Mouse (Mus musculus) cerebellum, adult 11 months (tissue): ENCODE measurements around the gene Speer4b.
"Not testable (repeated sequence)": the region's sequence is repeated elsewhere in the genome, so short reads cannot be mapped to it uniquely, and the experiment has no call there.

ENCODE experiments used
- DNase-seq: peaks from one replicate; pipeline ENCODE4 v3.0.0; 2022

Gene Speer4b

DNA sequence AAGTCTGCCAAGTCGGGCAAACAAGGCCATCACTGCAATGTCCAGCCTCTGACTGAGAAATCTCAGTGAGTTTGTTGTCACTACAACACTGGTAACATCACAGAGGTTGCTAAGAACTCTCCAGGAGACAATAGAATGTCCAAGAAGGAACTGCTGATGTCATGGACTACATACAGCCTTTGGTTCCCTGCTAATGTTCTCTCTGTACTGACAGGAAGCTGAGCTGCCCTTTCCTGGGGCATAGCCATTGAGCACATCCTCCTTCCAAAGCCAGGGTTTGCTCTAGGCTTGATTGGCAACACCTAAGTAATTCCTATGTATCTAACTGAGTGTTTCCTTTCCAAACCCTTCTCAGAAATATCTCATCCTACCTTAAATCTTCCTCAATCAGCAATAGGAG is at the start of gene Speer4b:
TSS of gene Speer4b (minus strand) at position 101 of the 400 bp plus-strand sequence.
- not testable (repeated sequence) for DNase-seq

DNA sequence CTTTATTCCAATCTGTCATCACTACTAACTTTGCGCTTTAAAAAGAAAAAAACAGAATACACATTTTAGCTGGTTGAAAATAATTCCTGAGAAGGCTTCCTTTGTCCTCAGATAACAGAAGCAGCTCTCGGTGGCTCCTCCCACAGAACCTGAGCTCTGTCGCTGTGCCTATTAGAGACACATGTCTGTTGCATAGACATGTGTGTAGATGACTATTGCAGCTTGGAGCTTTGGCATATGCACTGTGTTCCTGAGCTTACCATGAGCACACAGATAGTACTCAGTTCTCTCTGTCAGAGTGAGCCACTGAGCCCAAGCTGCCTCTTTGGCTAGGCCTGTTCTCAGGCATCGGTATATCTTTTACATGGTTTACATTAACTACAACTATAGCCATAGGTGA is 48.1 kb upstream of the Speer4b start:
- no peak for DNase-seq

DNA sequence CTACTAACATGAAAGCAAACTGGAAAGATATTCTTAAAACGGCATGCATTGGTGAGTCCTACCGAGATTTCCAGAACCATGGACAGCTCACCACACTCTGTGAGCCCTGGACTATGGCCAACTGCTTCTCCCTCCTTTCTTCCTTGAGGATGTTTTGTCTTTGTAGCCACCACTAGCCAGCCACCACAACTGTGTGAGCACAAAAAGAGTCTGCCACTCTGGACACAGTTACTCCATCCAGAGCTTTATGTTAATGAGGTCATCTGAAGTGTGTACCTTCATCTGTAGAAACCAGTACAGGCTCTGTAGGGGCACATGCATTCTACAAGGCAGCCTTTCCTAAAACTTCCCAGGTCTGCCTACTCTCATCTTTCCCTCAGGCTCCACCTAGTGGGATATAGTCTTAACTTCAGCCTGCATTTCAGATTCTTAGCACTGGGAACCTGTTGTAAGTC is 43.6 kb upstream of the Speer4b start:
- DNase-seq = peak; percentile 41

DNA sequence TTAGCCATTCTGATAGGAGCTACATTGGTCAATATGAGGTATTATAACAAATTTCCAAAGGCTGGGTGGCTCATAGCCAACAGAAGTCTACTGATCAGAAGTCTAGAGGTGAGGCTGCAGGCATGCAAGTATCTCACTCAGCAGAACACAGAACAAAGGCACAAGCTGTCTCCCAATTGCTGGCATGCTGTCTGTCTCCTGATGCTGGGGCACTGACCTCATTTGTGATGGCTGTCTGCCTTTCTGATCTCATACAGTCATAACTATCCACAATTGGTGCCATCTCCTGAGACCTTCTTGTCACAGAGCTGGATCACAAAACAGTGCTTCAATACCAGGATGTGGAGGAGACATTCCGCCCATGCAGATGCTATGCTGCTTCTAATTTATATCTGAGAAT is 25.7 kb upstream of the Speer4b start:
- no peak for DNase-seq

DNA sequence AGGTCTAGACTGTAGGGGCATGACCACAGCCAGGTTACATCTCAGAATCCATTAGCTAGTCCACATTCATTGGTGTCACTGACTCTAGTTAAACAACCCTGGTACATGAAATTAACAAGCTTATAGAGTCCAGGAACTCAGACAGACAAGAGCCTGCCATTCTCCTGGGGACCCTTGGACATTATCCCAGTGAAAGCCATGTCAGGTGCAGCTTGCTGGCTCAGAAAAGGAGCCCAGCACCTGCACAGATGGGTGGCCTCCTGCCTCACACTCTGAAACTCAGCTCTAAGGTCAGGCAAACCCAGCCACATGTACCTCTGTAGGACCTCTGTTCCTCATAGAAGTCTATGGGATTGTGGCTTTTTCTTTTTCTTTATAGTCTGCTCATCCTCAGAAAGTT is 17.5 kb upstream of the Speer4b start:
- DNase-seq = no peak

DNA sequence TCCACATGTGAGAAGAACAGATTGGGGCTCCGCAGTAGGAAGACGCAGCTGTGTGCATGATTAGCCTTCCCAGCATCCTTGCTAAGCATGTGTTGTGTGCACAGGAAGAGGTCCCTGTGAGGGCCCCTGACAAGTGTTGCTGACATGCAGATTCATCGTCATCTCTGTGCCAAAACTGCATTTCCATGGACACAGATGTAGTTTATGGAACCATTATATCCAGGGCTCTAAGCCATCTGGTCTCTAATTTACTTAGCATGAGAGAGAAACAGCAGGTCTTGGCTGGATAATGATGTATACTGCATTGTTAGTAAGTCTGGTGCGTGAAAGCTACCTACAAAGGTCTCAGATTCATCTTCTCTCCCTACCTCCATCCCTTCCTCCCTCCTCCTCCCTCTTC is 10.3 kb downstream of the Speer4b start:
- DNase-seq = no peak

DNA sequence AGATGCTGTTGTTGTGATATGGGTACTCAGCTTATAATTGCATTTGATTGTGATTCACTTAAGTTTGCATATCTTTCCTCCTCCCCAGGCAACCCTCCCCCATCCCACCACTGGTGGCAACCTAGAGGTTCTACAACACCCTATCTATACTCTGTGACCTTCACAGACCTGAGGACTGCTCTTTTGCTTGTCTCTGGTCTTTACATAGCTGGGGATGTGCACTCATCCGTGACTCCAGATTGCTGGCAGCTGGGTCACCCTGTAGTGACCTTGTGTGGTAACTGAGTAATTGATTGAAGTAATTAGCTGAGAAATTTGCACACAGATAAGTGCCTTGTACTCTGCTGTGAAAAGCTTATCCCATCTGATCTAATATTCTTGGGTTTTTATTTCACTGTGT is 15.1 kb downstream of the Speer4b start:
- no peak for DNase-seq

DNA sequence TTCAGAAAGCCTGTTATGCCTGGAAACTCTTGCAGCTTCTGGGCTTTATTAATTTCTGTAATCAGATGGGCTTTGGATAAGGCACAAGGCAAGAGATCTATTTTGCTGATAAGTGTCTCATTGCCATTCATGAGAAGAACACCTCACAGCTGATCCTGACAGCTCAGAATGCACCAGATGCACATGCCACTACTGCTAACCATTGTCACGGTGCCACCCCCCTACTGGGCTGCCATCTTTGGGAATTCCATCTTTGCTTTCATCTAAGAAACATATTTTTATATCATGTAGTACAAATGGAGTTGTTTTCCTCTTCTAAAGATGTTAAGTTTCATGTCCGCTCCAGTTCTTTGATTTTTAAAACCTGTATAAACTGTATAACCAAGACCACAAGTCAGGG is 19.5 kb downstream of the Speer4b start:
- DNase-seq = peak; percentile 32

DNA sequence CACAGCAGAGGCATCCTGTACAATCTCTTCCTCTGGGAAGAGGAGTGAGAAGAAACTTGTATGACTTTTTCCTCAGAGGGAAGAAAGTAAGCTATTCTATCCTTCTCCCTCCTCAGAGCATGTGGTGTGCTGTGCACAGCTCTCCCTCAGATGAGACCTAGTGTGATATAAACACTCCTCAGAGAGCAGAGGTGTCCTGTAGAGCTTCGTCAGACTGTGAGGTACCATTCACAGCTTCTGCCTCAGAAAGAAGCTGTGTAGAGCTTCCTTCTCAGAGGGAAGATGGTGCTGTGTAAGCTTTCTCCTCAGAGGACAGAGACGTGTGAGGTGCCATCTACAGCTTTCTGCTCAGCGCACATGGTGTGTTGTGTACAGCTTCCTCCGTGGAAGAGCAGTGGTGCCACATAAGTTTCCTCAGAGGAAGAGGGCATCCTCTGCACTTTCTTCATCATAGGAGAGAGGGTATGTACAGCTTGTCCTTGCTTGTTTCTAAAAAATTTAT is 26.2 kb downstream of the Speer4b start:
- DNase-seq = no peak

DNA sequence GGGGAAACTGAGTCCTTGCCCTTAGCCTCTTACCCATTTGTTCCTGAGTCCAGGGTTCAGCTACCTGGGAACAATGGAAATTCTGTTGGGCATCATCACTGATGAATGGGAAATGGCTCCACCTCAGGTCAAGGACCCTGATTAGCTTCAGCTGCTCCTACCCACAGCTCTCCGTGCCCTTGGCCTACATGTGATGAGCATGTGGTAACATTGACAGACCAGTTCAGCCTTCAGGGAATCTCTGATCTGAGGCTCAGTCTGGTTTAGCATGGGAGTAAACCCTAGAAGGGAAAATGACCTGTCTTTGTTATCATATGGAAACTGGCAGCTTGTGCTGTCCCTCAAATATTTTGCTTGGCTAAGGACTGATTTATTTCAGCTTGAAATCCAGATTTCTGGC is 43.6 kb downstream of the Speer4b start:
- no peak for DNase-seq

DNA sequence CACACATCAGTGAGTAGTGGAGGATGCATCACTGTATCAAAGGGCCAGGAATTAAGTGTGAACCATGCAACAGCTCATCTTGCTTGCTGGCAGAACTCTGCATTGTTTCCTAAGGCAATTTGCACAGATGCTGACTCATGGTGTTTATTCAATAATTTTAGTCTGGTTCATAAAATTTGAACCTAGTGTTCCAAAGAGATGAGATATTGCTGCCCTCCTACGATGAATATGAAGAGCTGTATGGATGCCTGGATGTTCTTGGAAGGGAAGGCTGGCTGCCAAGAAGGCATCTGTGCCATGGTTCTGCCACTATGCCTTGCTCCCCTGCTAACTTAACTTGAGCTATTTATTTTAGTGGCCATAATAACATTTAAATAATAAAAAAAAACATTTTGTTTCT is 44.3 kb downstream of the Speer4b start:
- peak; percentile 44 for DNase-seq

DNA sequence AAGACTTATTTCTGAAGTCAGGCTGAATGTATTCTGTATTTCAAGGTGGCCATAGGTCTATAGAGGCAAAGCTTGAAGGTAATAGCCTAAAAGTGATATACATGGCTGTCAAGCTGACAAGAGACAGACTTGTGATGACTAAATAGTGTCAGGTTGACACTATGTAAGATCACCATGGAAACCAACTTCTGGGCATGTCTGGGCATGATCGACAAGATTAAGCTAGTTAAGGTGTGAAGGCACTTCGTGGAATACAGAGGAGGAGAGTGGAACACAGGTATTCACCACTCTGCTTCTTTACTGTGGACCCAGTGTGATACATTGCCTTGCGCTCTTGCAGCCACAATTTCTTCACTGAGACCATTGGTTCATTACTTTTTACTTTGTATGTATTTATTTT is 46.9 kb downstream of the Speer4b start:
- no peak for DNase-seq

DNA sequence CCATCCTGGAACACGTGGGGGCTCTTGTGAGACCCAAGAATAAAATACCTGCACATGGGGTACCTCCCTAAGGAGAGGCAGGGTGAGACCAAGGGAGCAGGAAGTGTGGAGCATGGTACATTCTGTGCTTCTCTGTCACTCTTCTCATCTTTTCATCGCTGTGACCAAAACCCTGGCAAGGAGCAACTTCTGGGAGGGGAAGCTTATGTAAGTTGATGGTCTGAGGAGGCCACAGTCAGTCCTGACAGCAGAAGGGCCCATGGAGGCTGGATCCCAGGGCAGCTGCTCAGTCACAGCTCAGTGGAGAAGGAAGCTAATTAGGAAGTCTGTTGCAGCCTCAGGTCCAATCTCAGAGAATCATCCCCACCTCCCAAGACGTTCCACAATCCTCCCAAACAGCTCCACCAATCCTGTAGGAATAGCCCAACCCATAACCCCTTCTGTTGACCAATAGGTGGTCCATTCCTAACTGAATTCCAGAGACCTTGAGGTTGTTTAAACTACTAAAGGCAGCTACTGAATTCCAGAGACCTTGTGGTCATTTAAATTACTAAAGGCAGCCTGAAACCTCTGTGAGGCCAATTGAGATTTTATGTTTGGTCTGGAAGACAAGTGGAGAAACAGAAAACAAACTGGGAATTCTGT is 47.9 kb downstream of the Speer4b start:
- peak; percentile 48 for DNase-seq
